Mouse (Mus musculus) liver, embryonic 18 days (tissue): ENCODE measurements around the gene Spc24. TPM values are rescaled to one million over a fixed set of nuclear protein-coding genes. Genes with fewer than 3 reads are reported as not detected.

Experiments
- polyA plus RNA-seq: library from polyadenylated mRNA; depleted of rRNA; stranded (reverse); fragments of >200 nt; gene quantifications from 2 replicates; pipeline ENCODE4 v1.2.3, GENCODE M21; 2012; rRNA removed

Spc24 gene
- 25.7 and 26.4 TPM in 2 replicates for polyA plus RNA-seq

DNA sequence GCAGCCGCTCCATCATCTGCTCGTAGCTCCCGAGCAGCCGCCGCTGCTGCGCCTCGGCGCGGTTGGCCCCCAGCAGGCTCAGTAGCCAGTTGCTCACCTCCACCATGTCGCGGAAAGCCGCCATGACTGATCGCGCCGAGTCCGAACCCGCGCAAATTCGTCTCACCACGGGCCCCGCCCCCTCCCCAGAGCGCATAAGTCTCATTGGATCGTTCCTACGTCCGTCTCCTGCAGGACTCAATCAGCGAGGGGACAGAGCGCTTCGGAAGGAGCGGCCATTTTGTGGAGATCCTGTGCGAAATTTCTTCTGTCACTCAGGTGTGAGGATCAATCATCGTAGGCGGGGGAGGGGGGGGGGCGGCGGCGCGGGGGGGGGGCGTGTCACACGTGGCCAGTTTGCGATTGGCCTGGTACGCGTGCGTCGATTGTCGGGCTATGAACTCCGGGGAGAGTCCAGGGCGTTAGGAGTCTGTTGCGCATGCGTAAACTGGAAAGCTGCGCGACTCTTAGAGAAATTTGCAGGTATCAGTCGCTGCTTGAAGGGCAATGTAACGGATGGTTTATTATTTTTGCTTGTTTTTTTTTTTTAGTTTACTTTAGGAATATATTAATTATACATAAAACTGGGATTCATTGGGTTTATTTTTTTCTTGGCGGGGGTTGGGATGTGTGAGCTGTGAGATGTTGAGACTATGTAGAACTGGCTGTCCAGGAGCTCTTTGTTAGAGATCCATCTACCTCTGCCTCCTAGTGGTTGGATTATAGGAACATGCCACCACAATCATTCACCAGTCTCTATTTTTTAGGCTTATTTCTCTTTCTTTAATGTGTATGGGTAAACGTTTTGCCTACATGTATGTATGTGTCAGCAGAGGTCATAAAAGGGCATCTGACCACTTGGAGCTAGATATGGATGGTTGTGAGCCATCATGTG, at the start of gene Spc24:
Spc24 (minus strand) TSS at position 149 of the 934 bp plus-strand sequence.

DNA sequence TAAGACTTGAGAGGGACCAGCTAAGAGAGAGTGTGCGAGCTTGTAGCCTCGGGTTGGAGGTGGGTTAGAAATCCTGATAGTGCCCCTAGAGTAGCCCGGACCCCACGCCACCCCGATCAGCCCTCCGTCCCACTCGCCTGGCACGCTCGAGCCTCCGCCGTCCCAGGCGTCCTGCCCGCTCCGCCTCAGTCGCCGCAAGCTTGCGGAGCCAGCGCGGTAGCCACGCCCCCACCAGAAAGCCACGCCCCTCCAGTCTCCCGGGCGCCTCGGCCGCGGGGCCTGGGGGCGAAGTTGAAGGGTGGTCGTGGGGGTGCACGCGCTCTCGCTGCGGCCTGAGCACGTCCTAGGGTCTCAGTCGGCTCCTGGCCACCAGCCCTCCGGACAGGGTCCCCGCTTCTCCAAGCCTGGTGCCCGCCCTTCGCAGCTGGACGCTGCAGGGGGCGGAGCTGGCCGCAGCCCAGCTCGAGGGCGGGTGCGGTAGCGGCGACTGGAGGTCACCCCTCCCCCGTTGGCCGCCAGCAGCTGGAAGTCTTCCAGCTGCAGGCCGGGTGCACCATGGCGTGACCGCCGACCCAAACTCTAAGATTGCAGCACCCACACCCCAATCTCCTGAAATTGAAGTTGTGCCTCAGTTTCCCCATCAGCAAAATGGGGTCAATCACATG, 38.4 kb upstream of the Spc24 start, which contains the start of gene Kank2:
Kank2 (minus strand) TSS at position 400 of the 665 bp plus-strand sequence.

DNA sequence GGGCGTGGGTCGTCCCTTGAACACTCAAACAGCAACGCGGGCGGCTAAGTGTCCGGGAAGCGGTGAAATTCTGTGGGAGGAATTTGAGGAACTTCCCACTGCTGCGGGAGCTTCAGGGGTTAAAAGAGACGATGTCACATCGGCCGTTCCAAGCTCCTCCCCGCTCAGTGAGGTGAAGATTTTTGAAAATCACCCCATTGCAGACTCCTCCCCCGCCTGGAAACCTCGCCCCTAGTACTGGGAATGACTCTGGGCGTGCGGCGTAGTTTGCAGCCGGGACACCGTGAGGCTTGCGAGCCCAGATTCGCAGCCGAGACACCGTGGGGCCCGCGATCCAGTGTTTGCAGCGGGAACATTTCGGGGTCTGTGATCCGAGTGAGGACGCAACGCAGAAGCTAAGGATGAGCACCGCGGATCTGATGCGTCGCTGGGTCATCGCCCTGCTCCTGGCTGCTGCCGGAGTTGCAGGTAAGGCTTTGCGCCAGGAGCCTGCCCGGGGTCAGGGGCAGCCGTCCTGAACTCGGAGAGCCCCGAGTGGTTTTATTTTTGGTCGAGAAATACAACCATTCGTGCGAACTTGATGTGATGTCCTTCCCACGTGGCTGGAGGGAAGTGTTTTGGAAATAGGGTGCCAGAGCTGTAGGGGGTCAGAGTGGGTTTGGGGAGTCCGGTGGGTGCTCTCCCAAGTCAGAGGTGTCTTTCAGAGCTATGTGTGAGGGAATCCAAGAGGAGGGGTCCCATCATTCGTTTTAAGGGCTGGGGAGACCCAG, 36.5 kb downstream of the Spc24 start, which contains the start of gene Ldlr:
Ldlr (plus strand) TSS at position 107 of the 770 bp plus-strand sequence.

Other genes with a start within 250 kb of the Spc24 start
- gene AB124611, start 234.1 kb downstream of the Spc24 start, polyA plus RNA-seq = 19.9 and 20.6 TPM in 2 replicates
- 15.1 and 20.3 TPM in 2 replicates for gene Carm1, start 213.4 kb downstream of the Spc24 start, polyA plus RNA-seq
- gene Timm29, start 167.6 kb downstream of the Spc24 start, polyA plus RNA-seq = 13.7 and 14.3 TPM in 2 replicates
- gene Yipf2, start 167.5 kb downstream of the Spc24 start, polyA plus RNA-seq = 12.8 and 14.3 TPM in 2 replicates
- gene Smarca4, start 144.1 kb downstream of the Spc24 start, polyA plus RNA-seq = 14.1 and 16.4 TPM in 2 replicates
- 23.3 and 25.4 TPM in 2 replicates for gene Ldlr, start 36.8 kb downstream of the Spc24 start, polyA plus RNA-seq
- gene Kank2, start 38.4 kb upstream of the Spc24 start, polyA plus RNA-seq = 8.2 and 9.7 TPM in 2 replicates
- 176 and 212 TPM in 2 replicates for gene Angptl8, start 75.2 kb upstream of the Spc24 start, polyA plus RNA-seq
- 25.2 and 25.3 TPM in 2 replicates for gene Dock6, start 92.3 kb upstream of the Spc24 start, polyA plus RNA-seq
- gene Rab3d, start 157.9 kb upstream of the Spc24 start, polyA plus RNA-seq = 18.4 and 22.1 TPM in 2 replicates
- 4.7 and 5.0 TPM in 2 replicates for gene Ccdc159, start 167.2 kb upstream of the Spc24 start, polyA plus RNA-seq
- 183 and 222 TPM in 2 replicates for gene Tmem205, start 167.3 kb upstream of the Spc24 start, polyA plus RNA-seq
- gene Plppr2, start 176.7 kb upstream of the Spc24 start, polyA plus RNA-seq = 8.6 and 10.1 TPM in 2 replicates
- 1.4 and 1.6 TPM in 2 replicates for gene Swsap1, start 195.5 kb upstream of the Spc24 start, polyA plus RNA-seq
- gene Epor, start 203.2 kb upstream of the Spc24 start, polyA plus RNA-seq = 51.5 and 56.7 TPM in 2 replicates
- 0.31 and 0.53 TPM in 2 replicates for gene Rgl3, start 229.1 kb upstream of the Spc24 start, polyA plus RNA-seq
- gene Ccdc151, start 242.3 kb upstream of the Spc24 start, polyA plus RNA-seq = 0.02 TPM in 2 replicates
- gene Prkcsh, start 242.5 kb upstream of the Spc24 start, polyA plus RNA-seq = 61.1 and 69.2 TPM in 2 replicates